Mouse (Mus musculus): ENCODE results near the gene Cacna1b. TPM values are rescaled to one million over a fixed set of nuclear protein-coding genes. Genes with fewer than 3 reads are reported as not detected.

Cacna1b gene
- polyA plus RNA-seq, 1 experiment from 2014 or later, result 2.4 TPM

- Histone ChIP-seq H3K36me3 (no peaks in the 10 kb centered on the region), H3K4me2 (no peak overlapping the region), H3K27me3 (no peaks in the 10 kb centered on the region; the same call in 1 of the 2 replicates), H3K4me3 (no peak overlapping the region), H3K9ac (no peak overlapping the region), H3K27ac (no peak overlapping the region), H3K4me1 (no peaks in the 10 kb centered on the region), H3K9me3 (no peaks in the 10 kb centered on the region)
- WGBS, result 10% methylated on average over 3 of the region's 3 CpGs
- no peak for ATAC-seq (ENCODE audit: insufficient number of reproducible peaks, insufficient read depth, low FRiP score, low TSS enrichment, low read depth)
Observed at GRCm38 (mm10) chr2:24568555-24568954, 194.4 kb downstream of the Cacna1b start.

GRCm38 (mm10) chr2:24562547-24563290 is 200.2 kb downstream of the Cacna1b start:
- no peaks in the 10 kb centered on the region for H3K9me3 ChIP-seq
- no peak overlapping the region for H3K27ac ChIP-seq
- no peak overlapping the region for H3K4me2 ChIP-seq
- no peaks in the 10 kb centered on the region for H3K27me3 ChIP-seq
- ATAC-seq (ENCODE audit: insufficient number of reproducible peaks, insufficient read depth, low FRiP score, low TSS enrichment, low read depth), result no peak
- H3K9ac ChIP-seq, result no peak overlapping the region
- 65% methylated on average over 7 of the region's 7 CpGs for WGBS
- no peaks in the 10 kb centered on the region for H3K36me3 ChIP-seq
- no peaks in the 10 kb centered on the region for H3K4me1 ChIP-seq
- H3K4me3 ChIP-seq, result no peak overlapping the region

DNA sequence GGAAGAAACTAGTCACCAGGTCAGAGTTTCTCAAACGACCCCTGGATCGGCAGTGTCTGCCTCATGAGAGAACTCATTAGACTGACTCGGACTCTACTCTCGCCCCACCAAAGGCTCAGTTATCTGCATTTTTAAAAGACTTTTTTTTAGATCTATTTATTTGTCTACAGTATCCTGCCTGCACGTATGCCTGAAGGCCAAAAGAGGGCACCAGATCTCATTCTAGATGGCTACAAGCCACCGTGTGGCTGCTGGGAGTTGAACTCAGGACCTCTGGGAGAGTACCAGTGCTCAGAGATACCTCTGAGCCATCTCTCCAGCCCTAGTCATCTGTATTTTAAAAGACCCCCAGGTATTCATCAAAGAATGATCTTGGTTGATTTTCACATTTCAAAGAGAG is 201.0 kb downstream of the Cacna1b start:
- 81% methylated on average over 6 of the region's 6 CpGs for WGBS

DNA sequence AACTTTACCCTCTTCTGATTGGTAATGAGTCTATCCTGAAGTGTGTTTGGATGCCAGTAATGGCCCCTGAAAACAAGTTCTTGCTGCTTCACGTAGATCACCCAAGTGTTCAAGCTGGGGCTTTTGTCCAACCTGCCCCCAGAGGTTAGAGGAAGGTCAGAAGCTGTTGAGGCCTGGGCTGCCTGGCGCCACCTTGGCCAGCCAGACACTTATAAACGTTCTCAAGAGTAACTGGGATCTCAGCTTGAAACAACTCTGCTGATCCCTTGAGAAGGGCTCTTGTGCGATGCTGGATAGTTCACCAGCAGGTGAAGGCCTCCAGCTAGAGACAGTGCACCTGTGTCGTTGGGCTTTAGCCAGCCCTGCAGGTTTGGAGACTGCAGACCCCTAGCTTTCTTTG is 202.8 kb downstream of the Cacna1b start:
- H3K9ac ChIP-seq, result no peak overlapping the region
- no peak for ATAC-seq (ENCODE audit: insufficient number of reproducible peaks, insufficient read depth, low FRiP score, low TSS enrichment, low read depth)
- H3K27me3 ChIP-seq, result no peaks in the 10 kb centered on the region
- H3K36me3 ChIP-seq, result no peaks in the 10 kb centered on the region
- no peak overlapping the region for H3K27ac ChIP-seq
- H3K4me1 ChIP-seq, result no peaks in the 10 kb centered on the region
- H3K9me3 ChIP-seq, result no peaks in the 10 kb centered on the region
- no peak overlapping the region for H3K4me3 ChIP-seq
- H3K4me2 ChIP-seq, result no peak overlapping the region
- WGBS, result 65% methylated on average over 5 of the region's 5 CpGs

More for the DNA sequence above, 201.0 kb downstream of the Cacna1b start:
- no peak overlapping the region for H3K9ac ChIP-seq
- no peak overlapping the region for H3K4me3 ChIP-seq
- H3K4me1 ChIP-seq, result no peaks in the 10 kb centered on the region
- H3K27ac ChIP-seq, result no peak overlapping the region
- H3K9me3 ChIP-seq, result no peaks in the 10 kb centered on the region
- no peaks in the 10 kb centered on the region for H3K27me3 ChIP-seq
- no peak for ATAC-seq (ENCODE audit: insufficient number of reproducible peaks, insufficient read depth, low FRiP score, low TSS enrichment, low read depth)
- H3K36me3 ChIP-seq, result no peaks in the 10 kb centered on the region
- H3K4me2 ChIP-seq, result no peak overlapping the region

GRCm38 (mm10) chr2:24556347-24556746 is 206.6 kb downstream of the Cacna1b start:
- 77% methylated on average over 6 of the region's 6 CpGs for WGBS
- Histone ChIP-seq H3K27me3 (no peaks in the 10 kb centered on the region), H3K9ac (no peak overlapping the region), H3K27ac (no peak overlapping the region), H3K4me3 (no peak overlapping the region), H3K4me2 (no peak overlapping the region), H3K9me3 (no peaks in the 10 kb centered on the region), H3K36me3 (no peaks in the 10 kb centered on the region), H3K4me1 (no peaks in the 10 kb centered on the region)
- ATAC-seq (ENCODE audit: insufficient number of reproducible peaks, insufficient read depth, low FRiP score, low TSS enrichment, low read depth), result no peak

GRCm38 (mm10) chr2:24553962-24554361 is 209.0 kb downstream of the Cacna1b start:
- no peaks in the 10 kb centered on the region for H3K4me1 ChIP-seq
- no peak overlapping the region for H3K9ac ChIP-seq
- H3K4me2 ChIP-seq, result no peak overlapping the region
- no peaks in the 10 kb centered on the region for H3K27me3 ChIP-seq
- H3K27ac ChIP-seq, result no peak overlapping the region
- no peak for ATAC-seq (ENCODE audit: insufficient number of reproducible peaks, insufficient read depth, low FRiP score, low TSS enrichment, low read depth)
- H3K9me3 ChIP-seq, result no peaks in the 10 kb centered on the region
- 14% methylated on average over 7 of the region's 7 CpGs for WGBS
- H3K36me3 ChIP-seq, result no peaks in the 10 kb centered on the region
- H3K4me3 ChIP-seq, result no peak overlapping the region

Other genes with a start within 250 kb of the Cacna1b start
- gene Ehmt1, start 156.5 kb upstream of the Cacna1b start, polyA plus RNA-seq (2015; fragmentation: Nextera tagmentation; extraction: Ambion mirVana), result 115 and 119 TPM in 2 replicates
- 34.8 and 39.0 TPM in 2 replicates for gene Arrdc1, start 172.1 kb upstream of the Cacna1b start, polyA plus RNA-seq (2015; fragmentation: Nextera tagmentation; extraction: Ambion mirVana)
- gene Zmynd19, start 186.6 kb upstream of the Cacna1b start, polyA plus RNA-seq (2015; fragmentation: Nextera tagmentation; extraction: Ambion mirVana), result 15.9 and 17.2 TPM in 2 replicates
- 37.7 and 40.3 TPM in 2 replicates for gene Dph7, start 199.2 kb upstream of the Cacna1b start, polyA plus RNA-seq (2015; fragmentation: Nextera tagmentation; extraction: Ambion mirVana)
- gene Mrpl41, start 211.9 kb upstream of the Cacna1b start, polyA plus RNA-seq (2015; fragmentation: Nextera tagmentation; extraction: Ambion mirVana), result 145 and 153 TPM in 2 replicates
- 5.6 and 7.1 TPM in 2 replicates for gene Pnpla7, start 212.9 kb upstream of the Cacna1b start, polyA plus RNA-seq (2015; fragmentation: Nextera tagmentation; extraction: Ambion mirVana)

Measured in embryonic facial prominence, embryonic 13.5 days (tissue).